Mouse (Mus musculus) urinary bladder, adult 18-20 months (tissue): ENCODE measurements around the gene Gm28047.

Experiments used
- DNase-seq, 2 experiments: peaks; one replicate each; pipeline ENCODE4 v3.0.0; 2022; ENCODE audit warnings: low spot score in 2 of 2, mixed read lengths in 2 of 2

The Gm28047 gene

GRCm38 (mm10) chr15:102516728-102517404 is 108.0 kb downstream of the Gm28047 start, which contains the start of gene Map3k12:
Gene Map3k12, minus strand, starts transcription at chr15:102517064.
- DNase-seq = peak; percentile 62 to 78

- DNase-seq = no peak
These were observed 108.6 kb downstream of the Gm28047 start for GRCm38 (mm10) chr15:102516293-102516692.

GRCm38 (mm10) chr15:102515791-102516190 is 109.1 kb downstream of the Gm28047 start:
- DNase-seq = no peak

GRCm38 (mm10) chr15:102515261-102515660 is 109.6 kb downstream of the Gm28047 start:
- no peak for DNase-seq

GRCm38 (mm10) chr15:102513004-102513403 is 111.9 kb downstream of the Gm28047 start:
- no peak for DNase-seq

GRCm38 (mm10) chr15:102512471-102512870 is 112.4 kb downstream of the Gm28047 start:
- no peak for DNase-seq

- DNase-seq = no peak
These were observed 112.9 kb downstream of the Gm28047 start for GRCm38 (mm10) chr15:102512010-102512409.

- DNase-seq = no peak
These were observed 113.5 kb downstream of the Gm28047 start for GRCm38 (mm10) chr15:102511285-102511833.

- peak; percentile 68 to 73 for DNase-seq
These were observed 114.1 kb downstream of the Gm28047 start for GRCm38 (mm10) chr15:102510590-102511284.

GRCm38 (mm10) chr15:102510110-102510509 is 114.8 kb downstream of the Gm28047 start:
- DNase-seq = no peak

GRCm38 (mm10) chr15:102508336-102508735 is 116.5 kb downstream of the Gm28047 start:
- DNase-seq = no peak

GRCm38 (mm10) chr15:102507561-102507960 is 117.3 kb downstream of the Gm28047 start:
- no peak for DNase-seq

- no peak for DNase-seq
These were observed 118.0 kb downstream of the Gm28047 start for GRCm38 (mm10) chr15:102506864-102507263.

GRCm38 (mm10) chr15:102506464-102506830 is 118.4 kb downstream of the Gm28047 start:
- DNase-seq = no peak

GRCm38 (mm10) chr15:102505770-102506463 is 119.0 kb downstream of the Gm28047 start:
- no peak for DNase-seq

- DNase-seq = no peak
These were observed 119.6 kb downstream of the Gm28047 start for GRCm38 (mm10) chr15:102505073-102505769.

GRCm38 (mm10) chr15:102503924-102504782 is 120.7 kb downstream of the Gm28047 start:
- no peak for DNase-seq

GRCm38 (mm10) chr15:102503447-102503846 is 121.4 kb downstream of the Gm28047 start, which contains the start of gene Gm10337:
Gene Gm10337, plus strand, starts transcription at chr15:102503722.
- no peak for DNase-seq

GRCm38 (mm10) chr15:102502254-102502840 is 122.5 kb downstream of the Gm28047 start:
- no peak for DNase-seq
